Mouse (Mus musculus) neural tube, embryonic 11.5 days (tissue): ENCODE measurements around the gene Shisal2b. TPM values are rescaled to one million over a fixed set of nuclear protein-coding genes. Genes with fewer than 3 reads are reported as not detected.

Experiments used
- ATAC-seq: fragments of 200-750 bp; cut with Nextera tagmentation; 2 replicates; pipeline ENCODE4 v1.8.0; 2017; ENCODE audit warnings: moderate number of reproducible peaks, mild to moderate bottlenecking, moderate TSS enrichment, moderate library complexity; ENCODE audit not compliant: insufficient read depth, low FRiP score, low TSS enrichment
- DNase-seq: peaks from one replicate; pipeline ENCODE4 v3.0.0-alpha.2; 2015; ENCODE audit warnings: low spot score
- H3K27ac ChIP-seq: fragments of 300-500 bp; sonication (generic); 2 replicates; pipeline ENCODE4 v1.5.1; 2014; ENCODE audit warnings: low read depth, mild to moderate bottlenecking, low read length
- H3K27me3 ChIP-seq: fragments of 300-500 bp; sonication (generic); 2 replicates; pipeline ENCODE4 v1.6.1; 2014; ENCODE audit warnings: mild to moderate bottlenecking, low read length, mixed read lengths; ENCODE audit not compliant: control insufficient read depth, insufficient read depth
- H3K36me3 ChIP-seq: fragments of 300-500 bp; sonication (generic); 2 replicates; pipeline ENCODE4 v1.6.1; 2014; ENCODE audit warnings: mild to moderate bottlenecking, low read length, moderate library complexity, mixed read lengths; ENCODE audit not compliant: control insufficient read depth, insufficient read depth
- H3K4me1 ChIP-seq: fragments of 300-500 bp; sonication (generic); 2 replicates; pipeline ENCODE4 v1.6.1; 2014; ENCODE audit warnings: low read length, mixed read lengths; ENCODE audit not compliant: control insufficient read depth, insufficient read depth
- H3K4me2 ChIP-seq: fragments of 300-500 bp; sonication (generic); 2 replicates; pipeline ENCODE4 v1.6.1; 2014; ENCODE audit warnings: low read depth, mild to moderate bottlenecking, moderate library complexity
- H3K4me3 ChIP-seq: fragments of 300-500 bp; sonication (generic); 2 replicates; pipeline ENCODE4 v1.5.1; 2014; ENCODE audit warnings: low read depth, low read length
- H3K9ac ChIP-seq: fragments of 300-500 bp; sonication (generic); 2 replicates; pipeline ENCODE4 v1.6.1; 2014; ENCODE audit warnings: mild to moderate bottlenecking, low read length
- H3K9me3 ChIP-seq: fragments of 300-500 bp; sonication (generic); 2 replicates; pipeline ENCODE4 v1.6.1; 2016; ENCODE audit warnings: low read length; ENCODE audit not compliant: control insufficient read depth
- WGBS: fragments of 180-500 bp; shearing (Covaris S2); extraction: QIAGEN DNeasy Blood & Tissue Kit; methylation state at CpG from one replicate; pipeline ENCODE4 v1.1.7; 2014; 5-methylcytosine and 5-hydroxymethylcytosine counted together
- polyA plus RNA-seq: library from polyadenylated mRNA; unstranded; fragments of >200 nt; fragmentation: Nextera tagmentation; extraction: Ambion mirVana; gene quantifications from 2 replicates; pipeline ENCODE4 v1.2.1, GENCODE M21; 2014

Gene Shisal2b
- polyA plus RNA-seq, 1 experiment from 2014 or later: 0.17 TPM

DNA sequence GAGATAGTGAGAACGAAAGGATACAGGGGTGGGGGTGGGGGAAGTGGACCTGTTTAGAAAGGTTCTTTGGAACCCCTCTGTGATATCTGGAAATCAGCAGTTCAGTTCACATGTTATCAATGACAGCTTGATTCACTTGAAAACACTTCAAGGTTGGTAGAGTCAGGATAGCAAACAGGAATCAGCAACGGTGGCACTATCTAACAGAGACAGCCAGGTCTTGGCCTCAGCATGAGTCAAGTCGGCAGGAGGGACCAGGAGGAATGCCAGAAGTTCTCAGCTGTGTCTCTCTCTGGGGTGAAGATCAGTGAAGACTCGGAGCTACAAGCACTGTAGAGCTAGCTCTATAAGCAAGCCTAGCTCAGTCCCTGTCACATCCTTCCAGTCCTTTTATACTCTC is 14.8 kb upstream of the Shisal2b start:
- H3K9ac ChIP-seq: no peak overlapping the region
- no peak overlapping the region for H3K4me2 ChIP-seq
- ATAC-seq (no peak), DNase-seq (no peak)
- WGBS: 74% methylated on average over 4 of the region's 4 CpGs
- H3K27me3 ChIP-seq: no peaks in the 10 kb centered on the region
- no peaks in the 10 kb centered on the region for H3K4me1 ChIP-seq
- no peak overlapping the region for H3K27ac ChIP-seq
- no peak overlapping the region for H3K4me3 ChIP-seq
- H3K36me3 ChIP-seq: no peaks in the 10 kb centered on the region
- H3K9me3 ChIP-seq: no peaks in the 10 kb centered on the region

DNA sequence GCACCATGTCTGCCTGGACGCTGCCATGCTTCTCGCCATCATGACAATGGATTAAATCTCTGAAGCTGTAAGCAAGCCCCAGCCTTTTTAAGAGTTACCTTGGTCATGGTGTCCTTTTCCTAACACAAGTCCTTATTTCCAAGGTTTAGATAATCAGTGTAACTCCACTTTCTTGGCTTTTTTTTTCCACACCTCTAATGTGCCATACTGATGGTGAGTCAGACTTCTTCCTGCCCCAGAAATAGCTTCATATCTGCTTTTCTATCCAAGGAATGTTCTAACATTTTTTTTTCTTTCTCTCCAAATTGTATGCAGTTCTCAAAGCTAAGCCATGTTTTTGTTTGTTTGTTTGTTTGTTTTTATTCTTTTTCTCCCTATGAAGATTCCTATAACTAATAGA is 6.2 kb upstream of the Shisal2b start:
- no peak for DNase-seq
- WGBS: 98% methylated on average over 2 of the region's 2 CpGs
- no peak for ATAC-seq

DNA sequence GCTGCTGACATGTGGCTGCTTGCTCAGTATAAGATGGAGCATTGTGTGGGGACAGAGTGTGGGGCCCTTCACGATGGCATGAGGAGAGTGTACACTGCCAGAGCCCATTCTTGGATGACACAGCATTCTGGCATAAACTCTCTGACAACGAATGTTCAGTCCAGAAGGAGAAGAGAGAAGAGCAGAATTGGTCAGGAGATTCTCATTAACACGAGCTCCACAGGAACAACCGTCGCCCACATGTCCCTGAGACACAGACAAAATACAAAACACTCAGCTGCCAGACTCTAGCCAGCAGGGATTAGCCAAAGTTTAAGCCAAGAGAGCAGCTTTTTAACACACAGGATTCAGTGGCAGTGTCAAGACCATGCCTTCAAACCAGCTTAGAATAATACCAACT is 3.0 kb upstream of the Shisal2b start:
- no peak overlapping the region for H3K4me2 ChIP-seq
- no peak overlapping the region for H3K9ac ChIP-seq
- 88% methylated on average over 5 of the region's 5 CpGs for WGBS
- no peaks in the 10 kb centered on the region for H3K9me3 ChIP-seq
- no peaks in the 10 kb centered on the region for H3K36me3 ChIP-seq
- H3K4me3 ChIP-seq: no peak overlapping the region
- H3K27ac ChIP-seq: no peak overlapping the region
- no peak for ATAC-seq
- no peaks in the 10 kb centered on the region for H3K4me1 ChIP-seq
- H3K27me3 ChIP-seq: no peaks in the 10 kb centered on the region
- DNase-seq: no peak

More for the DNA sequence above, 6.2 kb upstream of the Shisal2b start:
- Histone ChIP-seq H3K27me3 (no peaks in the 10 kb centered on the region), H3K4me2 (no peak overlapping the region), H3K4me3 (no peak overlapping the region), H3K9me3 (no peaks in the 10 kb centered on the region), H3K27ac (no peak overlapping the region), H3K4me1 (no peaks in the 10 kb centered on the region), H3K9ac (no peak overlapping the region), H3K36me3 (no peaks in the 10 kb centered on the region)

DNA sequence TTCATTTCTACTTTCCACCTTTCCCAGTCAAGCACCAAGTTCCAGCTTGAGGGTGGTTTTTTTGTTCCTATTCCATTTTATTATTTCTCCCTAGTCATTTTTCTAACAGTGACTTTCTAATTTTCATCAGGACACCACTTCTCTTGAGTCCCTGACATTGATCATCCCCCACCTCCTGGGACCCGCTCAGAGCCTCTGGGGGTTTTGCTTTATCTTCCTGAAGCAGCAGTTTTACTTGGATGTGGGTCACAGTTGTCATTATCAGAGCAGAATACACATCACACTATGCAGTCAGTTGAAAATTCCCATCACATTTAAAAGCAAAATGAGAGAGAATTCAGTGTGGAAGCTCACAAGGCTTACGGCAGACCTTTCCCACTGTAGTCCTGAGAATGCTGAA is 10.0 kb downstream of the Shisal2b start:
- ATAC-seq: no peak
- Histone ChIP-seq H3K36me3 (no peaks in the 10 kb centered on the region), H3K4me1 (no peaks in the 10 kb centered on the region), H3K9me3 (no peaks in the 10 kb centered on the region), H3K4me2 (no peak overlapping the region), H3K27me3 (no peaks in the 10 kb centered on the region), H3K27ac (no peak overlapping the region), H3K9ac (no peak overlapping the region), H3K4me3 (no peak overlapping the region)
- DNase-seq: no peak
- 91% methylated on average over 2 of the region's 2 CpGs for WGBS

DNA sequence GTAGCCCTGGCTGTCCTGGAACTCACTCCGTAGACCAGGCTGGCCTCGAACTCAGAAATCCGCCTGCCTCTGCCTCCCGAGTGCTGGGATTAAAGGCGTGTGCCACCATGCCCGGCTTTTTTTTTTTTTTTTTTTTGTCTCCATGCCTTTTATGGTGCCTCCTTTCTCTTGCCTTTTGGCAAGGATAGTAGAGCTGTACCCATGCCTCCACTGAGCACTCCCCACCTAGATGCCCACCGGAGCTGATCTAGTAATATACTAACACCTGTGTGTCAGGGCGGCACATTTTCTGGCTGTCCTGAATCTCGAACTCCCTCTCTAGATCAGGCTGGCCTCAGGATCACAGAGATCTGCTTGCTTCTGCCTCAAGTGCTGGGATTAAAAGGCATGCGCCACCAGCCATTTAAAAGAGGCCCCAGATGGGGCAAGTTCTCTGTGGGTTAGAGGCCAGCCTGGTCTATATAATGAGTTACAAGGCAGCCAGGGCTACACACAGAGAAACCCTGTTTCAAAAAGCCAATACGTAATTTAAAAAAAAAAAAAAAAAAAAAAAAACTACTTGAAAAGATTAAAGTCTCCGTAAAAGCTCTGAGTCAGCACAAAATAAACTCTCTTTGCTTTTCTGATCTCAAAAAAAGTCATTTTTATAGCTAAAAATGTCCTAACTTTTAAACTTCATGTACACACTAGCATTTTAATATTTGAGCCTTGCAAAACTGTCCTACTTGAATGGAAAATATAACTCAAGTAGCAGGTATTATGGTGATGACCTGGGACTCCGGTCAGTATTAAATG is 20.2 kb downstream of the Shisal2b start:
- no peaks in the 10 kb centered on the region for H3K9me3 ChIP-seq
- 91% methylated on average over 9 of the region's 13 CpGs for WGBS

DNA sequence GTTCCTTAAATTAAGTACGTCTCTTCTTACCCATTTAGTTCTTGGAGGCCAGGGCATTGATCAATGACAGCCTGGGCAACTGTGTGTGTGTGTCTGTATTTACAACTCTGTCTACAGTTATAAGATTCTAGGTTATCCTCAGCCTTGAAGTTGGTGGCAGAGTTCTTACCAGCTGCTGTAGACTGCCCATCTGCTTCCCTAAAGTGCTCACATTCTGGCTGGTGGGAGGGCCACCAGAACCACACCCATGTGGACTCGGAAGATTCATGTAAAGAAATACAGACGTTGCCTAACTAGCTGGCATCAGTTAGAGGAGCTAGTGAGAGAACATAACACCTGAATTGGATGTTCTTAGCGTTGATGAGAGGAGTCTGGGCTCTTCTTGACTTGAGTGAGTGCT is 21.8 kb downstream of the Shisal2b start:
- no peaks in the 10 kb centered on the region for H3K9me3 ChIP-seq

More for the DNA sequence above, 20.2 kb downstream of the Shisal2b start:
- Histone ChIP-seq H3K4me1 (no peaks in the 10 kb centered on the region), H3K4me3 (no peak overlapping the region), H3K27ac (no peak overlapping the region), H3K36me3 (no peaks in the 10 kb centered on the region), H3K9ac (no peak overlapping the region), H3K27me3 (no peaks in the 10 kb centered on the region), H3K4me2 (no peak overlapping the region)
- ATAC-seq (no peak), DNase-seq (no peak)

DNA sequence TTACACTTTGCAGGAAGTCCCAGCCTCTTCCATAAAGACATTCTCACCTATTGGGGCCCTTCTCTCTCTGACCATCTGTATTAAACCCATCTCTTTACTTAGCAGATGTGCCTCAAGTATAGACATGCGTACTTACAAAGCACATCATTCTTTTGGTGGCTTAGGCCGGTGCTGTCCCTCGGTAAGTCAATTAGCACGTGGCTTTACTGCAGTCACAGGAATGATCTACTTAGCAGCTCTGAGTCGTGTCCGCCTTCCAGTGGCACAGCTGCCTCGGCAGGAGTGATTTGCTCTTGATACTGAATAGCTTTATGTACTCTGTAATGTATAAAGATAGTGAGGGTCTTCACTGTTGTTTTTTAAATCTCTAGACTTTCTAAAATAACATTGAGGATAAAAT is 26.1 kb downstream of the Shisal2b start:
- DNase-seq: no peak
- peaks cover 3% of the 10 kb centered on the region; the same call in 1 of the 2 replicates for H3K36me3 ChIP-seq
- no peak for ATAC-seq
- H3K9me3 ChIP-seq: no peaks in the 10 kb centered on the region
- 65% methylated on average over 7 of the region's 7 CpGs for WGBS
- no peaks in the 10 kb centered on the region for H3K27me3 ChIP-seq
- no peaks in the 10 kb centered on the region for H3K4me1 ChIP-seq
- H3K4me2 ChIP-seq: no peak overlapping the region
- no peak overlapping the region for H3K27ac ChIP-seq
- H3K9ac ChIP-seq: no peak overlapping the region
- H3K4me3 ChIP-seq: no peak overlapping the region

More for the DNA sequence above, 21.8 kb downstream of the Shisal2b start:
- ATAC-seq: no peak
- peaks cover 2% of the 10 kb centered on the region; the same call in 1 of the 2 replicates for H3K36me3 ChIP-seq
- H3K4me3 ChIP-seq: no peak overlapping the region
- no peak for DNase-seq
- no peak overlapping the region for H3K4me2 ChIP-seq
- 77% methylated on average over 4 of the region's 4 CpGs for WGBS
- H3K4me1 ChIP-seq: no peaks in the 10 kb centered on the region
- no peaks in the 10 kb centered on the region for H3K27me3 ChIP-seq
- H3K9ac ChIP-seq: no peak overlapping the region
- no peak overlapping the region for H3K27ac ChIP-seq

DNA sequence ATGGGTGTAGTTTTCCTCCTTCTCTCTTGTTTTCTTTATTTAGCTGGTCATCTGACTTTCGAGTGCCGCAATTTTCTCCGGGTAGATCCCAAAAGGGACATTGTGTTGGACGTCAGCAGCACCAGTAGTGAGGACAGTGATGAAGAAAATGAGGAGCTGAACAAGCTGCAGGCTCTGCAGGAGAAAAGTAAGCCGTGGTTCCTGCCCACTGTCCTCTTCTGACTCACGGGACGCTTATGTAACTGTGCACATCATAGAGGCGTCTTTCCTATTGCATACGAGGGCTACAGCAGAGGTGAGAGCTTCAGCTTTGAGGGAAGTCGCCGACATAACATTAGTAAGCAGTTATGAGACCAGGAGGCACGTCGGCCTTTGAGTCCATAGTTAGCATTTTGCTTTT is 30.9 kb downstream of the Shisal2b start:
- H3K4me1 ChIP-seq: no peaks in the 10 kb centered on the region

DNA sequence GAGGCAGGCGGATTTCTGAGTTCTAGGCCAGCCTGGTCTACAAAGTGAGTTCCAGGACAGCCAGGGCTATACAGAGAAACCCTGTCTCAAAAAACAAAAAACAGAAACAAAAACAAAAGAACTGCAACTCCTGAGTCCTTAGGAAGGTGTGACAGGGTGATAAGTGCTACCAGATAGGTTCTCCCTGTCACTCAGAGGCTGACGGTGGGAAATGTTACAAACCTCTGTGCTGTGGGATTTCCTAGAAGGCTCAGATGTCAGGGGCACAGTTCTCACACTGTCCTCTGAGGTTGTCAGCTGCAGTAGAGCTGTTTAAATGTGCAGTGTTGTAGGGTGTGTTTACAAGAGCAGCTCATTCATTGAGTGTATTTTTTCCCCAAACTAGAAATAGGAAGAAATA is 38.2 kb downstream of the Shisal2b start:
- ATAC-seq: no peak
- no peak overlapping the region for H3K4me2 ChIP-seq
- H3K9me3 ChIP-seq: no peaks in the 10 kb centered on the region
- no peak for DNase-seq
- no peaks in the 10 kb centered on the region for H3K4me1 ChIP-seq
- no peaks in the 10 kb centered on the region for H3K27me3 ChIP-seq
- peaks cover 8% of the 10 kb centered on the region for H3K36me3 ChIP-seq
- H3K9ac ChIP-seq: no peak overlapping the region
- no peak overlapping the region for H3K4me3 ChIP-seq
- 81% methylated on average over 2 of the region's 2 CpGs for WGBS
- no peak overlapping the region for H3K27ac ChIP-seq

More for the DNA sequence above, 30.9 kb downstream of the Shisal2b start:
- Histone ChIP-seq H3K27me3 (no peaks in the 10 kb centered on the region), H3K9ac (no peak overlapping the region), H3K27ac (no peak overlapping the region), H3K4me3 (no peak overlapping the region), H3K36me3 (peaks cover 8% of the 10 kb centered on the region), H3K9me3 (no peaks in the 10 kb centered on the region), H3K4me2 (no peak overlapping the region)
- DNase-seq: no peak
- WGBS: 96% methylated on average over 13 of the region's 13 CpGs
- no peak for ATAC-seq
